Mouse (Mus musculus): ENCODE results near the gene Vtn.

DNA sequence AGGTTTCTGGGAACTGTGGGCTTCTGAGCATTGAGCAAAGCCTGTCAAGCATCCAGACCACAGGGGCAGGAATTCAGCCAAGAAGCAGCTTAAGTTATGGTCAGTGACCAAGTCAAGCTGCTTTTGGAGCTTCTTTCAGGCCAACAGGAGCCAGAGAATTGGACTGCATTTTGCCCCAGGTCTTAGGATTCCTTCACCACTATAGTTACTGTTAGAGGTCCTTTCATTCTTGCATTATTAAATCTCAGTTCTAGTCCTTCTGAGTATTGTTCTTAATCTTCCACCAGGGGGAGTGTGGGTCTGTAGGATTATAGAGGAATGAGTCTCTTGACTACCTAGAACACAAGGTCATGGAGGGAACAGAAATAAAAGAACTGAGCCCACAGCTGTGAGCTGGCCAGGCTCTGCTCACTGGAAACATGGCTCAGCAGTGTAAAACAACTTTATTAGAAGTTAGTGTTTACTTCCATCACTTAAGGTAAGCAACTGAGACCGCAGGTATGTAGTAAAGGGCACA, 23.6 kb downstream of the Vtn start:
- TF ChIP-seq CTCF (IDR thresholded peaks at IDR 0.05; ENCODE audit: extremely low read depth, insufficient read depth, insufficient read length, insufficient replicate concordance) (no peak), POLR2A (IDR thresholded peaks at IDR 0.05; ENCODE audit: low read depth, low read length) (no peak)

Data from spleen, adult 2 months (tissue).